Mouse (Mus musculus) G1E (cell line): ENCODE measurements at regions not wholly inside any gene's neighbourhood (a gene's known extent, or its start where the extent isn't known, plus 50 kb on each side); places are given as distances from the start of the nearest gene placed in this dataset.

Experiments
- ATAC-seq: 2 replicates; pipeline ENCODE4 v1.8.0; 2016; ENCODE audit warnings: mild to moderate bottlenecking; ENCODE audit not compliant: insufficient number of reproducible peaks, poor library complexity, low FRiP score, severe bottlenecking; ENCODE audit errors: extremely low read depth
- DNase-seq: peaks from one replicate; pipeline ENCODE4 v3.0.0; 2012; ENCODE audit warnings: low spot score
- H3K27me3 ChIP-seq: 2 replicates; pipeline ENCODE4 v1.6.1; 2012; ENCODE audit warnings: mild to moderate bottlenecking, low read length, inconsistent platforms; ENCODE audit not compliant: insufficient read depth
- H3K36me3 ChIP-seq: replicated peaks from 2 replicates; pipeline ENCODE3; 2012; ENCODE audit warnings: mild to moderate bottlenecking, inconsistent platforms
- H3K4me1 ChIP-seq: 2 replicates; pipeline ENCODE4 v1.6.1; 2012; ENCODE audit warnings: low read depth, low read length, inconsistent platforms, mixed read lengths; ENCODE audit not compliant: insufficient read depth
- H3K4me3 ChIP-seq: 2 replicates; pipeline ENCODE4 v1.5.1; 2012; ENCODE audit warnings: low read depth, mild to moderate bottlenecking, inconsistent platforms, low read length, moderate library complexity, mixed read lengths
- H3K9me3 ChIP-seq: replicated peaks from 2 replicates; pipeline ENCODE4 v1.6.1; 2012; ENCODE audit warnings: inconsistent platforms
- CTCF ChIP-seq: IDR thresholded peaks from 2 replicates; pipeline ENCODE4 v1.5.1; 2012; ENCODE audit warnings: low read depth, low read length, inconsistent platforms, mixed read lengths
- GATA1 ChIP-seq: IDR thresholded peaks from 2 replicates; pipeline ENCODE4 v1.6.1; 2012; ENCODE audit warnings: borderline replicate concordance, low read length, inconsistent platforms, mixed read lengths
- GATA2 ChIP-seq: IDR thresholded peaks from 2 replicates; pipeline ENCODE4 v1.6.1; 2012; ENCODE audit warnings: low read depth, low read length, inconsistent platforms, borderline replicate concordance
- POLR2AphosphoS5 ChIP-seq: IDR thresholded peaks from 2 replicates; pipeline ENCODE4 v1.6.1; 2012; ENCODE audit warnings: low read depth, low read length, inconsistent platforms; ENCODE audit not compliant: insufficient replicate concordance
- TAL1 ChIP-seq: conservative IDR thresholded peaks from 2 replicates; pipeline ENCODE4 v1.6.1; 2012; ENCODE audit warnings: low read depth, low read length, inconsistent platforms, mixed read lengths

- no peak for DNase-seq
- peaks cover 52% of the 10 kb centered on the region for H3K9me3 ChIP-seq
- no peak overlapping the region for H3K4me3 ChIP-seq
- H3K36me3 ChIP-seq: no peaks in the 10 kb centered on the region
- TF ChIP-seq POLR2AphosphoS5: no peak
- TF ChIP-seq GATA2: no peak
- no peaks in the 10 kb centered on the region for H3K4me1 ChIP-seq
- ATAC-seq: no peak
- H3K27me3 ChIP-seq: no peaks in the 10 kb centered on the region
Measured at GRCm38 (mm10) chr9:118393567-118393966, 84.4 kb upstream of the Eomes start.

- no peak for ATAC-seq
Measured at GRCm38 (mm10) chr9:118396425-118397053, 81.5 kb upstream of the Eomes start.

DNA sequence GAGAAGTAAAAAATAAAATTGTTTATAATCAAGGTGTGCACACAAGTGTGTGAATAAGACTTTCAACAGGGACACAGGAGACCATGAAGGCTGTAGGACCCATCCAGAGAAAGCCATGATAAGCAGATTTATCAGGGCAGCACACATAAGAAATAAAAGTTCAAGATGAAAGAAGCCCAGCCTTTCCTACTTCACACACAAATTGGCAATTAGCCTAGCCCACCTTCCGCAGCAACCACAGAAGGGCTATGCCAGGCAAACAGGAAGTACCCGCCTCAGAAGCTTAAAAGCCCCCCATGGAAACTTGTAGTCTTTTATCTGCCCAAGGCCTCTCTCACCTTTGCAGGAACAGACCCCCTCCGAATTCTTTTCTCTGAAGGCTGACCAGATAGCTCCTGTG lies 77.5 kb upstream of the Eomes start:
- no peak for ATAC-seq
- TF ChIP-seq CTCF (no peak), GATA2 (no peak), POLR2AphosphoS5 (no peak), TAL1 (no peak), GATA1 (no peak)
- Histone ChIP-seq H3K27me3 (no peaks in the 10 kb centered on the region), H3K36me3 (no peaks in the 10 kb centered on the region), H3K4me3 (no peak overlapping the region), H3K4me1 (no peaks in the 10 kb centered on the region; the same call in 1 of the 2 replicates), H3K9me3 (peaks cover 44% of the 10 kb centered on the region)
- DNase-seq: no peak

More at GRCm38 (mm10) chr9:118396425-118397053, 81.5 kb upstream of the Eomes start:
- no peaks in the 10 kb centered on the region for H3K36me3 ChIP-seq
- H3K9me3 ChIP-seq: peaks cover 42% of the 10 kb centered on the region
- no peaks in the 10 kb centered on the region; the same call in 1 of the 2 replicates for H3K4me1 ChIP-seq
- no peak for DNase-seq
- no peak for TF ChIP-seq GATA1
- no peak for TF ChIP-seq POLR2AphosphoS5
- no peak for TF ChIP-seq GATA2
- TF ChIP-seq TAL1: no peak
- TF ChIP-seq CTCF: no peak
- no peaks in the 10 kb centered on the region for H3K27me3 ChIP-seq
- no peak overlapping the region for H3K4me3 ChIP-seq

DNA sequence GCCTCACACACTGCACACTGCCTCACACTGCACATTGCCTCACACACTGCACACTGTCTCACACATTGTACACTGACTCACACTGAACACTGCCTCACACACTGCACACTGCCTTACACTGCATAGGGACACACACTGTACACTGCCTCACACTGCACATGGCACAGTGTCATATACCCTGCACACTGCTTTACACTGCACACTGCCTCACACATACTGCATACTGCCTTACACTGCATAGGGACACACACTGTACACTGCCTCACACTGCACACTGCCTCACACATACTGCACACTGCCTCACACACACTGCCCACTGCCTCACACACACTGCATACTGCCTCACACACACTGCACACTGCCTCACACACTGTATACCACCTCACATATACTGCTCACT lies 76.8 kb upstream of the Eomes start:
- peaks cover 46% of the 10 kb centered on the region for H3K9me3 ChIP-seq

GRCm38 (mm10) chr9:118404867-118405266 lies 73.1 kb upstream of the Eomes start:
- Histone ChIP-seq H3K27me3 (no peaks in the 10 kb centered on the region), H3K36me3 (no peaks in the 10 kb centered on the region), H3K9me3 (peaks cover 44% of the 10 kb centered on the region), H3K4me3 (no peak overlapping the region), H3K4me1 (no peaks in the 10 kb centered on the region; the same call in 1 of the 2 replicates)
- no peak for DNase-seq
- no peak for ATAC-seq
- no peak for TF ChIP-seq GATA1
- TF ChIP-seq CTCF: no peak
- TF ChIP-seq TAL1: no peak

More for the DNA sequence above, 76.8 kb upstream of the Eomes start:
- Histone ChIP-seq H3K36me3 (no peaks in the 10 kb centered on the region), H3K4me1 (no peaks in the 10 kb centered on the region; the same call in 1 of the 2 replicates), H3K27me3 (no peaks in the 10 kb centered on the region), H3K4me3 (peak overlapping the region; percentile 36; the same call in 1 of the 2 replicates)
- ATAC-seq (no peak), DNase-seq (no peak)
- TF ChIP-seq CTCF (no peak), GATA2 (peak; percentile 16; the same call in 1 of the 2 replicates), TAL1 (no peak), GATA1 (no peak), POLR2AphosphoS5 (peak; percentile 64; the same call in 1 of the 2 replicates)

GRCm38 (mm10) chr9:118405926-118406518 lies 72.0 kb upstream of the Eomes start:
- TF ChIP-seq GATA2 (no peak), POLR2AphosphoS5 (no peak), TAL1 (no peak), GATA1 (no peak), CTCF (no peak)
- H3K4me1 ChIP-seq: no peaks in the 10 kb centered on the region; the same call in 1 of the 2 replicates
- no peaks in the 10 kb centered on the region for H3K36me3 ChIP-seq
- no peaks in the 10 kb centered on the region for H3K27me3 ChIP-seq
- H3K9me3 ChIP-seq: peaks cover 44% of the 10 kb centered on the region
- DNase-seq (no peak), ATAC-seq (no peak)
- no peak overlapping the region for H3K4me3 ChIP-seq
